Mouse (Mus musculus) regulatory T cell (primary cell): Measurements from ENCODE around the gene Ahrr.

Source experiments
- in situ Hi-C: fragments of 300-600 bp; cut with MboI, MseI; formaldehyde crosslinking; loops from one replicate; pipeline ENCODE4 v1.15.1; 2025; ENCODE audit warnings: high pct_unique_total_duplicates

Ahrr gene

GRCm38 (mm10) chr13:74245214-74245898 is 46.8 kb downstream of the Ahrr start:
- in situ Hi-C loops = no loop called here

GRCm38 (mm10) chr13:74237574-74237973 is 54.6 kb downstream of the Ahrr start:
- in situ Hi-C loops = no loop called here

- in situ Hi-C loops = no loop called here
Observed at GRCm38 (mm10) chr13:74220659-74221058, 71.5 kb downstream of the Ahrr start.

GRCm38 (mm10) chr13:74218441-74218840 is 73.7 kb downstream of the Ahrr start:
- in situ Hi-C loops = no loop called here

GRCm38 (mm10) chr13:74208986-74209345 is 83.2 kb downstream of the Ahrr start:
- in situ Hi-C loops = no loop called here

GRCm38 (mm10) chr13:74208317-74208985 is 83.7 kb downstream of the Ahrr start, which contains the start of gene Exoc3:
Exoc3 (minus strand) TSS chr13:74208732.
- in situ Hi-C loops = no loop called here

- in situ Hi-C loops = no loop called here
Observed at GRCm38 (mm10) chr13:74196451-74196850, 95.7 kb downstream of the Ahrr start.

- in situ Hi-C loops = loop anchor here (5.0 kb wide), 1 partner anchor 110 kb away; no protein-coding TSS in a partner anchor
Observed at GRCm38 (mm10) chr13:74192613-74193012, 99.5 kb downstream of the Ahrr start.

GRCm38 (mm10) chr13:74183011-74183695 is 109.0 kb downstream of the Ahrr start:
- in situ Hi-C loops = no loop called here

GRCm38 (mm10) chr13:74172036-74172435 is 120.1 kb downstream of the Ahrr start:
- in situ Hi-C loops = no loop called here

GRCm38 (mm10) chr13:74169446-74170164 is 122.5 kb downstream of the Ahrr start:
- in situ Hi-C loops = no loop called here

GRCm38 (mm10) chr13:74167492-74167891 is 124.6 kb downstream of the Ahrr start:
- in situ Hi-C loops = no loop called here

GRCm38 (mm10) chr13:74167057-74167413 is 125.1 kb downstream of the Ahrr start:
- in situ Hi-C loops = no loop called here

GRCm38 (mm10) chr13:74166348-74167056 is 125.6 kb downstream of the Ahrr start:
- in situ Hi-C loops = no loop called here
